Comparison of ENCODE assay signal across 8 mouse cellular contexts in the genomic region with DNA sequence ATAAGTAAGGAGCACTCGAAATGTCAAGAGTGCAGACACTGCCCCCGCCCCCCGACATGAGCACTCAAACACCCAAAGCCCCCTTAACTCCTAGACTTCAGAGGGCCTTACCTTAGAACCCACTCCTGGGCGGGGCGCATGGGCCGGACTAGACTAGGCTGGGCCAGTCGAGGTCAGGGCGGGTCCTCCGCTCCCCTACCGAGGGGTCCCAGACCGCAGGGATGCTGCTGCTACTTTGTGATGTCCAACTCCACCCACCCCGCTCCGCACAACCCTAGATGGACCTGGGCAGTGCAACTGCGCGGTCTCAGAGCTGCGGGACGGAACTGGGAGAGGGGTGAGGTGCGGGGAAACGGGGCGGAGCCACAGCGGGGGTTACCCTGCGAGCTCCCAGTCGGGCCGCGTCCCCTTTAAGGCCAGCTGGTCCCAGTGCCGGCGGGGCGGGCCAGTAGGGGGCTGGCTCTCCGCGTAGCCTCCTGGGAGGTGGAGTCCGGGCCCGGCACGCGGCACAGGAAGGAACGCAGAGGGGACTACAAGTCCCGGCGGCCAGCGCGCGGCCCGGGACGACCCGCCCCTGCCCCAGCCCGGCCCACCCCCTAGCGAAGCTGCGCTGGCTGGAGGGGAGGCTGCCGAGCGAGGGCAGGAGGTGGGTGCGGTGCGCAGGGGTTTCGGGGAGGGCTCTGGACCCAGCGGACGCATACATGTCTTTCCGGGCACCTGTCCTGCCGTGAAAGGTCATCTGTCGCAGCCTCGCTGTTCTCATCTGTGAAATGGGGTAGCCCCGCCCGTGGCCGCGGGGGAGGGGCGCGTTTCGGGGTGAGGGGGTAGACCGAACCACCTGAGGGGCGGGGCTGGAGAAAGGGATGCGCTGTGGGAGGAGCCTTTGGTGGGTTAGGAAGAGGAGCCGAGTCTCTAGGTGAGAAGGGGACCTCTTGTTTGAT. TPM values are rescaled to one million over a fixed set of nuclear protein-coding genes. Genes with fewer than 3 reads are reported as not detected.
DNase-seq lines count a peak whose midpoint lies in the region; ATAC-seq lines count a peak whose summit lies in the region.

A gene (minus strand): TSS at position 295 of the 941 bp plus-strand sequence.
A gene (plus strand): TSS at position 602 of the 941 bp plus-strand sequence.

- peaks cover 4% of the 10 kb centered on the region; the same call in 1 of the 2 replicates for H3K27me3 ChIP-seq in lung, embryonic 16.5 days (ENCODE audit: control insufficient read depth, insufficient read depth, low read depth, low read length)

- peaks cover 13% of the 10 kb centered on the region for H3K4me1 ChIP-seq in lung, embryonic 16.5 days (replicated peaks; ENCODE audit: control insufficient read depth, insufficient read depth, low read length)

- WGBS in lung, embryonic 16.5 days, result under 1% methylated on average over 67 of the region's 68 CpGs

- peak; percentile 76 for DNase-seq in MEL-GATA-1-ER (ENCODE audit: extremely low read depth, low read depth)
- DNase-seq in cerebellum, adult 8-10 months, result peak; percentile 94
- peak; percentile 90 for DNase-seq in forelimb bud, embryonic 11.5 days (ENCODE audit: low read depth, low spot score)
- peak; percentile 71 for DNase-seq in layer of hippocampus, adult 9-10 months (ENCODE audit: low spot score)
- peak; percentile 86 for DNase-seq in ovary, postnatal 10 days (ENCODE audit: low spot score)
- peak; percentile 95 to 96 for DNase-seq in thymus, postnatal 10 days (ENCODE audit: low spot score in 2 of 2)

- peak; percentile 92 to 95 for ATAC-seq in hematopoietic stem cell, adult 5-6 weeks (replicated peaks in 1 of 2; ENCODE audit: insufficient read depth in 1 of 2, low FRiP score in 2 of 2, low TSS enrichment in 1 of 2, low read depth in 1 of 2, poor library complexity in 2 of 2, severe bottlenecking in 2 of 2)
- ATAC-seq in lung, embryonic 16.5 days (ENCODE audit: low read depth), result peak; percentile 99

- H3K4me3 ChIP-seq in lung, embryonic 16.5 days (ENCODE audit: low read length), result peak within 1 kb of the TSS; percentile 94

- no peaks in the 10 kb centered on the region for H3K36me3 ChIP-seq in lung, embryonic 16.5 days (ENCODE audit: control insufficient read depth, insufficient read depth, low read length)

- peak within 1 kb of the TSS; percentile 89 for H3K9ac ChIP-seq in lung, embryonic 16.5 days (ENCODE audit: low read length)

- no peak within 1 kb of the TSS for H3K27ac ChIP-seq in lung, embryonic 16.5 days (ENCODE audit: low read length)

- H3K4me2 ChIP-seq in lung, embryonic 16.5 days (ENCODE audit: low read depth, low read length), result peak within 1 kb of the TSS; percentile 91

- H3K9me3 ChIP-seq in lung, embryonic 16.5 days (ENCODE audit: control insufficient read depth, low read length), result no peaks in the 10 kb centered on the region

RNA-seq across cellular contexts. Expression of the first gene that starts in this region (rescaled TPM):
- total RNA-seq in hematopoietic stem cell, adult 5-6 weeks (2017), result 0.84 TPM in 1 of 2 replicates, not detected in the other
- polyA plus RNA-seq in lung, embryonic 16.5 days (2015; fragmentation: Nextera tagmentation; extraction: Ambion mirVana), result 1.2 and 1.4 TPM in 2 replicates

RNA-seq across cellular contexts. Expression of the second gene that starts in this region (rescaled TPM):
- 1.6 and 1.9 TPM in 2 replicates for total RNA-seq in hematopoietic stem cell, adult 5-6 weeks (2017)
- 5.5 and 5.8 TPM in 2 replicates for polyA plus RNA-seq in lung, embryonic 16.5 days (2015; fragmentation: Nextera tagmentation; extraction: Ambion mirVana)
